Mouse (Mus musculus): ENCODE results near the gene 4930467E23Rik. TPM values are rescaled to one million over a fixed set of nuclear protein-coding genes. Genes with fewer than 3 reads are reported as not detected.
A peak's percentile ranks its signal among the peaks of the same experiment; 100 is the strongest.
"Not testable (repeated sequence)": the region's sequence is repeated elsewhere in the genome, so short reads cannot be mapped to it uniquely, and the experiment has no call there.

4930467E23Rik gene
- polyA plus RNA-seq, 1 experiment from 2014 or later: 0.07 TPM

DNA sequence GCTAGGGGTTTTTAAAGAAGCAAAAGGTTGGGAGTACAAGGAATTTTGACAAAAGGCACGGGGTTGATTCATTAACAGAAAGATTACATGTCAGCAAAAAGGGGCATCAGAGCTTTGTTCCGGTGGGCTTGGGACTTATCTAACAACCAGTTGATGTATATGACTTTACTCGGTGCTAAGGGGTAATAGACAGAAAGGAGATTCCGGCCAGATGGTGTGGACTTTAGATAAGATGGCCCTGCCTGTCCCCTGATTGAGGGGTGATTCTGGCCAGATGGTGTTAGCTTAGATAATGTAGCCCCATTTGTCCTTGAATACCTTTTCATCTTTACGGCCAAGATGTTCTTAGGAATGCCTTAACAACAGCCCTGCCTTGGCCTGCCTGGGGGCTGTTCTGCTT, 54.5 kb downstream of the 4930467E23Rik start:
- H3K27me3 ChIP-seq (replicated peaks; ENCODE audit: insufficient read depth, low read length); DNase-seq (ENCODE audit: low spot score); H3K36me3 ChIP-seq (ENCODE audit: insufficient read depth, low read length); H3K27ac ChIP-seq (ENCODE audit: low read length); H3K9ac ChIP-seq (replicated peaks; ENCODE audit: low read depth); H3K9me3 ChIP-seq (ENCODE audit: low read length); H3K4me3 ChIP-seq (ENCODE audit: low read depth, low read length); H3K4me2 ChIP-seq (replicated peaks; ENCODE audit: low read depth, low read length); H3K4me1 ChIP-seq (ENCODE audit: insufficient read depth, low read depth, low read length); ATAC-seq: not testable (repeated sequence)
- WGBS: no CpG with 5 or more reads among the region's 5 CpGs

DNA sequence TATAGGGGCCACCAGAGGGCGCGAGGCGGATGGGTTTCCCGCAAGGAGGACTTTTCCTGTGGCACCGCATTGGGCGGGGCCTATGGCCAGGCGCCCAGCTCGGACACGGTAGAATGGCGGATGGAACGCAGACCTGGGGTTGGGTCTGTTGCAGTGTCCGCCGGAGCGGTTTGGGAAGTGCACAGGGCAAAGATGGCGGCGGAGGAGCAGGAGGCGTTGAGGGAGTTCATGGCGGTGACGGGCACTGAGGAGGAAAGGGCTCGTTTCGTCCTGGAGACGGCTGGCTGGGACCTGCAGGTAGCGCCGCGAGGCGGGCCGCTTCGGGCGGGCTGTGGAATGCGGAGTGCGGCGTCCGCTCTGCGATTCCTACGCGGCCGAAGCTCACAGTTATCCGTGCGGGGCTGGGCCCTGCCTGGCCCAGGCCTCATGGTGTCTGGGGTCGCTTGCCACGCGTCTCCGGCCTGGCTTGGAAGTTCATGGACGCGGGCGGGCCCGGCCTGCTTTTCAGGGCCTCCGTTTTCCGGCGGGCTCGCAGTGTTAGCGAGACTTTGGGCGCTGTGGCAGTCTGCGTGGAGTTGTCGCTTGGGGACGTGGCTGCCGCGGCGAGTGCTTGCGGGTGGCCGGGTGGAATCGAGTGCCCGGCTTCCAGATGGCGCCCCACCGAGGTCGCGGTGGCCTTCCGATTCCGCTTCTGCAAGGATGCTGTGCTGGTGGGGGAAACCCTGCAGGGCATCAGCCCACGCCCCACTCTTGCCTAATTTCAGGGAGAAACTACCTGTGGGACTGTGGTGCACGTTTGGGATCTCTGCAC, 55.4 kb downstream of the 4930467E23Rik start:
- peak overlapping the region; percentile 98 for H3K9ac ChIP-seq (replicated peaks; ENCODE audit: low read depth)
- peak overlapping the region; percentile 70 for H3K4me3 ChIP-seq (ENCODE audit: low read depth, low read length)
- H3K9me3 ChIP-seq (ENCODE audit: low read length); H3K36me3 ChIP-seq (ENCODE audit: insufficient read depth, low read length); H3K4me1 ChIP-seq (ENCODE audit: insufficient read depth, low read depth, low read length); H3K27me3 ChIP-seq (replicated peaks; ENCODE audit: insufficient read depth, low read length): not testable (repeated sequence)
- WGBS: 11% methylated on average over 66 of the region's 71 CpGs
- peak; percentile 54 for TF ChIP-seq CTCF (IDR thresholded peaks at IDR 0.05)
- peak overlapping the region; percentile 57 for H3K4me2 ChIP-seq (replicated peaks; ENCODE audit: low read depth, low read length)
- peak; percentile 100 for ATAC-seq
- peak overlapping the region; percentile 71; the same call in 1 of the 2 replicates for H3K27ac ChIP-seq (ENCODE audit: low read length)
- DNase-seq (ENCODE audit: low spot score): peak; percentile 97

DNA sequence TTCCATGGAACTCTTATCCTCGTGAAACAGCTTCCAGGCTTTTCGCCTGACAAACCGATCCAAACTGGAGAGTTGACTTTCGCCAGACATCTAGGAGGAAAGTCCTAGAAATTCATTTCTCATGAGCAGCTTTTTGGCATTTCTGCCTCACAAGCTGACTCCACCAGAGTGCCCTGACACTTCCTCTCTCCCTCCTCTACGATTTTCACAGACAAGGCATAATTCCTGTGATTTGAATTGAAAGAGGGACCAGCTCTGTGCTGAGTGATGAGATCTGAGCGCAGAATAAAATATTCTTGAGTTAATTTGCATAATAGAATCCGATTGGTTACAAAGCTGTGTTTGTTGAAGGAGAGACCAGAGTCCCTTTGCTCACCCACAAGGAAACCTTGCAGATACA, 63.3 kb downstream of the 4930467E23Rik start:
- 77% methylated on average over 7 of the region's 7 CpGs for WGBS
- not testable (repeated sequence) for H3K4me2 ChIP-seq (replicated peaks; ENCODE audit: low read depth, low read length); H3K9me3 ChIP-seq (ENCODE audit: low read length); H3K27me3 ChIP-seq (replicated peaks; ENCODE audit: insufficient read depth, low read length); H3K36me3 ChIP-seq (ENCODE audit: insufficient read depth, low read length); H3K4me1 ChIP-seq (ENCODE audit: insufficient read depth, low read depth, low read length); H3K9ac ChIP-seq (replicated peaks; ENCODE audit: low read depth); H3K4me3 ChIP-seq (ENCODE audit: low read depth, low read length); ATAC-seq; DNase-seq (ENCODE audit: low spot score); H3K27ac ChIP-seq (ENCODE audit: low read length)

Other genes starting within 250 kb of the 4930467E23Rik start
- not detected in 2 replicates for gene Defb7, start 234.5 kb upstream of the 4930467E23Rik start, polyA plus RNA-seq (2015; fragmentation: Nextera tagmentation; extraction: Ambion mirVana)
- 0.11 TPM in 1 of 2 replicates, not detected in the other for gene Gm31371, start 173.8 kb downstream of the 4930467E23Rik start, polyA plus RNA-seq (2015; fragmentation: Nextera tagmentation; extraction: Ambion mirVana)